Mouse (Mus musculus) MEL (cell line): ENCODE data around the gene Disp1. TPM values are rescaled to one million over a fixed set of nuclear protein-coding genes. Genes with fewer than 3 reads are reported as not detected.

Experiments
- DNase-seq: peaks from one replicate; pipeline ENCODE4 v3.0.0; 2011; ENCODE audit warnings: low read depth, low spot score
- H3K27ac ChIP-seq: 2 replicates; pipeline ENCODE4 v1.5.1; 2012; ENCODE audit warnings: low read depth, mild to moderate bottlenecking, control low read depth, low read length, moderate library complexity; ENCODE audit not compliant: control insufficient read depth
- H3K27me3 ChIP-seq, 2 experiments: fragments of 150-350 bp in 1 of 2; sonication (generic) in 1 of 2; 2 replicates each; pipeline ENCODE4 v1.6.1; 2012; ENCODE audit warnings: low read length in 2 of 2, mild to moderate bottlenecking in 2 of 2, improper control_type of control experiment in 1 of 2, moderate library complexity in 1 of 2; ENCODE audit not compliant: insufficient read depth in 2 of 2, control insufficient read depth in 1 of 2
- H3K36me3 ChIP-seq, 2 experiments: 2 replicates each; pipeline ENCODE4 v1.6.1; 2012 to 2014; ENCODE audit warnings: low read length in 2 of 2, improper control_type of control experiment in 1 of 2, inconsistent platforms in 1 of 2, mild to moderate bottlenecking in 1 of 2; ENCODE audit not compliant: insufficient read depth in 2 of 2, control insufficient read depth in 1 of 2
- H3K4me1 ChIP-seq, 2 experiments: fragments of 150-350 bp in 1 of 2; sonication (generic) in 1 of 2; 2 replicates each; pipeline ENCODE4 v1.6.1; 2012; ENCODE audit warnings: low read length in 2 of 2, improper control_type of control experiment in 1 of 2, mild to moderate bottlenecking in 1 of 2; ENCODE audit not compliant: insufficient read depth in 2 of 2, control insufficient read depth in 1 of 2
- H3K4me3 ChIP-seq, 2 experiments: fragments of 150-350 bp in 1 of 2; sonication (generic) in 1 of 2; 2 replicates each; pipeline ENCODE4 v1.5.1; 2012; ENCODE audit warnings: low read depth in 2 of 2, low read length in 2 of 2, mild to moderate bottlenecking in 2 of 2, moderate library complexity in 2 of 2, control low read depth in 1 of 2, improper control_type of control experiment in 1 of 2; ENCODE audit not compliant: control insufficient read depth in 1 of 2, insufficient read depth in 1 of 2
- H3K79me2 ChIP-seq: 2 replicates; pipeline ENCODE4 v1.6.1; 2012; ENCODE audit warnings: mild to moderate bottlenecking, low read length, moderate library complexity; ENCODE audit not compliant: control insufficient read depth, poor library complexity, insufficient read depth
- H3K9ac ChIP-seq: 2 replicates; pipeline ENCODE4 v1.6.1; 2012; ENCODE audit warnings: low read depth, mild to moderate bottlenecking, control low read depth, low read length, moderate library complexity; ENCODE audit not compliant: control insufficient read depth, poor library complexity, severe bottlenecking
- H3K9me3 ChIP-seq: fragments of 150-350 bp; sonication (generic); replicated peaks from 2 replicates; pipeline ENCODE4 v1.6.1; 2012; ENCODE audit warnings: mild to moderate bottlenecking, low read length, improper control_type of control experiment, moderate library complexity; ENCODE audit not compliant: insufficient read depth
- BHLHE40 ChIP-seq: IDR thresholded peaks from 2 replicates; pipeline ENCODE4 v1.6.1; 2012; ENCODE audit warnings: low read depth, mild to moderate bottlenecking, inconsistent platforms, low read length, improper control_type of control experiment, borderline replicate concordance
- CHD1 ChIP-seq: IDR thresholded peaks from 2 replicates; pipeline ENCODE4 v1.6.1; 2012; ENCODE audit warnings: low read depth, mild to moderate bottlenecking, inconsistent platforms, low read length, improper control_type of control experiment
- CHD2 ChIP-seq: IDR thresholded peaks from 2 replicates; pipeline ENCODE4 v1.6.1; 2011; ENCODE audit warnings: low read length, improper control_type of control experiment
- CTCF ChIP-seq, 3 experiments: IDR thresholded peaks in 2 of 3; conservative IDR thresholded peaks in 1 of 3; 2 replicates each; pipeline ENCODE4 v1.5.1; 2011 to 2012; ENCODE audit warnings: low read length in 3 of 3, low read depth in 2 of 3, mild to moderate bottlenecking in 2 of 3, improper control_type of control experiment in 1 of 3, inconsistent platforms in 1 of 3, mixed read lengths in 1 of 3, moderate library complexity in 1 of 3; ENCODE audit not compliant: control insufficient read depth in 1 of 3, insufficient read depth in 1 of 3, poor library complexity in 1 of 3, severe bottlenecking in 1 of 3
- E2F4 ChIP-seq: IDR thresholded peaks from 2 replicates; pipeline ENCODE4 v1.6.1; 2011; ENCODE audit warnings: low read depth, low read length, improper control_type of control experiment, borderline replicate concordance
- ELF1 ChIP-seq: IDR thresholded peaks from 2 replicates; pipeline ENCODE4 v1.6.1; 2014; ENCODE audit warnings: low read depth, mild to moderate bottlenecking, inconsistent platforms, low read length, improper control_type of control experiment, moderate library complexity
- EP300 ChIP-seq, 2 experiments: IDR thresholded peaks; 2 replicates each; pipeline ENCODE4 v1.6.1; 2011; ENCODE audit warnings: improper control_type of control experiment in 2 of 2, low read length in 2 of 2, low read depth in 1 of 2, mild to moderate bottlenecking in 1 of 2
- ETS1 ChIP-seq: IDR thresholded peaks from 2 replicates; pipeline ENCODE4 v1.6.1; 2012; ENCODE audit warnings: low read depth, mild to moderate bottlenecking, inconsistent platforms, low read length, improper control_type of control experiment, moderate library complexity
- GABPA ChIP-seq: IDR thresholded peaks from 2 replicates; pipeline ENCODE4 v1.6.1; 2012; ENCODE audit warnings: low read depth, mild to moderate bottlenecking, inconsistent platforms, low read length, improper control_type of control experiment, moderate library complexity
- GATA1 ChIP-seq: IDR thresholded peaks from 2 replicates; pipeline ENCODE4 v1.6.1; 2011; ENCODE audit warnings: low read depth, low read length, improper control_type of control experiment
- HCFC1 ChIP-seq: IDR thresholded peaks from 2 replicates; pipeline ENCODE4 v1.6.1; 2012; ENCODE audit warnings: low read depth, mild to moderate bottlenecking, inconsistent platforms, low read length, improper control_type of control experiment, moderate library complexity
- JUND ChIP-seq: IDR thresholded peaks from 2 replicates; pipeline ENCODE4 v1.6.1; 2011; ENCODE audit warnings: low read depth, mild to moderate bottlenecking, improper control_type of control experiment, low read length
- KAT2A ChIP-seq: conservative IDR thresholded peaks from 2 replicates; pipeline ENCODE4 v1.6.1; 2012; ENCODE audit warnings: low read depth, low read length, improper control_type of control experiment, inconsistent platforms
- MAFK ChIP-seq: IDR thresholded peaks from 2 replicates; pipeline ENCODE4 v1.6.1; 2011; ENCODE audit warnings: low read depth, mild to moderate bottlenecking, low read length, improper control_type of control experiment, borderline replicate concordance
- MAX ChIP-seq: IDR thresholded peaks from 2 replicates; pipeline ENCODE4 v1.6.1; 2011; ENCODE audit warnings: low read length, improper control_type of control experiment
- MAZ ChIP-seq: IDR thresholded peaks from 2 replicates; pipeline ENCODE4 v1.6.1; 2012; ENCODE audit warnings: low read depth, mild to moderate bottlenecking, inconsistent platforms, low read length, improper control_type of control experiment
- MEF2A ChIP-seq: IDR thresholded peaks from 2 replicates; pipeline ENCODE4 v1.6.1; 2014; ENCODE audit warnings: low read depth, mild to moderate bottlenecking, inconsistent platforms, low read length, improper control_type of control experiment; ENCODE audit not compliant: poor library complexity, insufficient replicate concordance, severe bottlenecking; ENCODE audit errors: extremely low read depth
- MXI1 ChIP-seq: IDR thresholded peaks from 2 replicates; pipeline ENCODE4 v1.6.1; 2011; ENCODE audit warnings: mild to moderate bottlenecking, low read depth, low read length, improper control_type of control experiment
- MYB ChIP-seq: IDR thresholded peaks from 2 replicates; pipeline ENCODE4 v1.6.1; 2011; ENCODE audit warnings: mild to moderate bottlenecking, low read depth, low read length, improper control_type of control experiment
- MYC ChIP-seq: IDR thresholded peaks from 2 replicates; pipeline ENCODE4 v1.6.1; 2011; ENCODE audit warnings: low read depth, mild to moderate bottlenecking, low read length, improper control_type of control experiment, moderate library complexity
- NELFE ChIP-seq: IDR thresholded peaks from 2 replicates; pipeline ENCODE4 v1.6.1; 2011; ENCODE audit warnings: low read depth, low read length, improper control_type of control experiment
- NRF1 ChIP-seq: IDR thresholded peaks from 2 replicates; pipeline ENCODE4 v1.6.1; 2014; ENCODE audit warnings: low read depth, mild to moderate bottlenecking, inconsistent platforms, low read length, improper control_type of control experiment, moderate library complexity; ENCODE audit not compliant: poor library complexity, insufficient read depth, severe bottlenecking
- POLR2A ChIP-seq, 2 experiments: IDR thresholded peaks; 2 replicates each; pipeline ENCODE4 v1.6.1; 2011 to 2012; ENCODE audit warnings: low read length in 2 of 2, mild to moderate bottlenecking in 2 of 2, control low read depth in 1 of 2, improper control_type of control experiment in 1 of 2, low read depth in 1 of 2, moderate library complexity in 1 of 2; ENCODE audit not compliant: control insufficient read depth in 1 of 2, insufficient read depth in 1 of 2, poor library complexity in 1 of 2
- POLR2AphosphoS2 ChIP-seq: IDR thresholded peaks from 2 replicates; pipeline ENCODE4 v1.6.1; 2011; ENCODE audit warnings: low read length, improper control_type of control experiment
- POLR2AphosphoS5 ChIP-seq: IDR thresholded peaks from 2 replicates; pipeline ENCODE4 v1.6.1; 2012; ENCODE audit warnings: low read depth, borderline replicate concordance, mild to moderate bottlenecking, inconsistent platforms, low read length, moderate library complexity, mixed read lengths
- RAD21 ChIP-seq: IDR thresholded peaks from 2 replicates; pipeline ENCODE4 v1.6.1; 2011; ENCODE audit warnings: mild to moderate bottlenecking, low read depth, low read length, improper control_type of control experiment
- RCOR1 ChIP-seq: IDR thresholded peaks from 2 replicates; pipeline ENCODE4 v1.6.1; 2012; ENCODE audit warnings: low read depth, mild to moderate bottlenecking, inconsistent platforms, low read length, improper control_type of control experiment
- SIN3A ChIP-seq: IDR thresholded peaks from 2 replicates; pipeline ENCODE4 v1.6.1; 2012; ENCODE audit warnings: low read length, improper control_type of control experiment, inconsistent platforms
- SMC3 ChIP-seq: IDR thresholded peaks from 2 replicates; pipeline ENCODE4 v1.6.1; 2011; ENCODE audit warnings: low read depth, low read length, improper control_type of control experiment
- TBP ChIP-seq: IDR thresholded peaks from 2 replicates; pipeline ENCODE4 v1.8.0; 2011; ENCODE audit warnings: low read depth, low read length, improper control_type of control experiment
- TCF12 ChIP-seq: IDR thresholded peaks from 2 replicates; pipeline ENCODE4 v1.6.1; 2014; ENCODE audit warnings: low read depth, mild to moderate bottlenecking, inconsistent platforms, low read length, improper control_type of control experiment, moderate library complexity
- UBTF ChIP-seq: IDR thresholded peaks from 2 replicates; pipeline ENCODE4 v1.6.1; 2012; ENCODE audit warnings: low read depth, mild to moderate bottlenecking, inconsistent platforms, low read length, improper control_type of control experiment, moderate library complexity, borderline replicate concordance; ENCODE audit not compliant: insufficient read depth
- USF1 ChIP-seq: IDR thresholded peaks from 2 replicates; pipeline ENCODE4 v1.6.1; 2014; ENCODE audit warnings: low read depth, mild to moderate bottlenecking, inconsistent platforms, low read length, improper control_type of control experiment, moderate library complexity
- USF2 ChIP-seq, 2 experiments: IDR thresholded peaks; 2 replicates each; pipeline ENCODE4 v1.6.1; 2011 to 2012; ENCODE audit warnings: improper control_type of control experiment in 2 of 2, low read length in 2 of 2, borderline replicate concordance in 1 of 2, inconsistent platforms in 1 of 2, low read depth in 1 of 2, mild to moderate bottlenecking in 1 of 2; ENCODE audit not compliant: insufficient read depth in 1 of 2
- ZC3H11A ChIP-seq: IDR thresholded peaks from 2 replicates; pipeline ENCODE4 v1.6.1; 2012; ENCODE audit warnings: low read depth, mild to moderate bottlenecking, inconsistent platforms, low read length, improper control_type of control experiment
- ZKSCAN1 ChIP-seq: IDR thresholded peaks from 2 replicates; pipeline ENCODE4 v1.6.1; 2012; ENCODE audit warnings: low read depth, mild to moderate bottlenecking, inconsistent platforms, low read length, improper control_type of control experiment, moderate library complexity
- ZMIZ1 ChIP-seq: IDR thresholded peaks from 2 replicates; pipeline ENCODE4 v1.6.1; 2012; ENCODE audit warnings: low read depth, mild to moderate bottlenecking, inconsistent platforms, low read length, improper control_type of control experiment, moderate library complexity
- ZNF384 ChIP-seq: IDR thresholded peaks from 2 replicates; pipeline ENCODE4 v1.6.1; 2012; ENCODE audit warnings: low read depth, mild to moderate bottlenecking, inconsistent platforms, low read length, improper control_type of control experiment
- polyA plus RNA-seq, 2 experiments: library from polyadenylated mRNA; stranded (reverse) in 1 of 2; unstranded in 1 of 2; fragments of >175 nt in 1 of 2; fragments of >200 nt in 1 of 2; gene quantifications; 2 replicates each; pipeline versions ENCODE4 v1.2.1 to v1.2.4; 2012; ENCODE audit warnings: low replicate concordance in 2 of 2, low read depth in 1 of 2; ENCODE audit not compliant: insufficient read length in 2 of 2, insufficient read depth in 1 of 2, missing spikeins in 1 of 2
- total RNA-seq: library from RNA; depleted of rRNA; stranded (reverse); fragments of 300-350 nt; gene quantifications from 2 replicates; pipeline ENCODE4 v1.2.3, GENCODE M21; 2012

The Disp1 gene
- total and polyA plus RNA-seq, 3 experiments, result 6.3 to 9.9 TPM; not detected in 1

DNA sequence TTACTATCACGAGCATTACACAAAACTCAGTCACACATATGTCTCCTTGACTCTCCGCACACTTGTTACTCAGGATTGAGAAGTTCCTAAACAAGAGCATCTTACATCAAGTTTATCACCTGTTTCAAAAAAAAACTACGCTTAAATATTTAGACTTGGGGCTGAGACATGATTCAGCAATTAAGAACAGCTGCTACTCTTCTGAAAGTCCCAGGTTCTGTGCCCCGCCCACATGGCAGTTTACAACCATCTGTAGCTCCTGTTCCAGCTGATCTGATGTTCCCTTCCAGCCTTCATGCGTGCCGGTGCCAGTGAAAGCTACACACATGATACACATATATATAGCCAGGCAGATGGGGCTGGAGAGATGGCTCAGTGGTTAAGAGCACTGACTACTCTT lies 7.5 kb downstream of the Disp1 start:
- H3K79me2 ChIP-seq, result no peaks in the 10 kb centered on the region
- DNase-seq, result peak; percentile 67
- no peaks in the 10 kb centered on the region for H3K9me3 ChIP-seq
- H3K9ac ChIP-seq, result 0 out of 2 replicates have a peak overlapping the region, but pooled peaks have one; percentile 13
- no peak overlapping the region for H3K4me3 ChIP-seq
- peak overlapping the region; percentile 36; the same call in 1 of the 2 replicates for H3K27ac ChIP-seq
- H3K27me3 ChIP-seq, result no peaks in the 10 kb centered on the region
- H3K36me3 ChIP-seq, result peaks cover 0 to 15% of the 10 kb centered on the region in 2 experiments; a peak in 3 of 4 replicates
- H3K4me1 ChIP-seq, result peaks cover 7 to 11% of the 10 kb centered on the region in 2 experiments
- TF ChIP-seq TCF12 (0 out of 2 replicates have a peak, but pooled peaks have one; percentile 17), MEF2A (no peak), ZNF384 (peak; percentile 51; the same call in 1 of the 2 replicates), TBP (no peak), KAT2A (no peak), MAX (no peak), GABPA (no peak), NRF1 (no peak), CHD2 (no peak), POLR2AphosphoS5 (no peak), RAD21 (no peak), SIN3A (peak; percentile 70), RCOR1 (no peak), EP300 (IDR thresholded peaks at IDR 0.05; ENCODE audit: low read depth in 1 of 2, low read length in 2 of 2) (peak in 1 of 2 experiments; percentile 37; a peak in 1 of 4 replicates), MAFK (no peak), POLR2AphosphoS2 (no peak), ZC3H11A (no peak), ELF1 (no peak), HCFC1 (no peak), USF1 (peak; percentile 19; the same call in 1 of the 2 replicates), GATA1 (no peak), NELFE (no peak), CHD1 (no peak), MYB (no peak), ZKSCAN1 (no peak), UBTF (no peak), JUND (no peak), MYC (no peak), ZMIZ1 (no peak), POLR2A (IDR thresholded peaks at IDR 0.05; ENCODE audit: control insufficient read depth in 1 of 2, insufficient read depth in 1 of 2, low read depth in 1 of 2, low read length in 2 of 2, poor library complexity in 1 of 2) (no peak), USF2 (IDR thresholded peaks at IDR 0.05; ENCODE audit: borderline replicate concordance in 1 of 2, insufficient read depth in 1 of 2, low read depth in 1 of 2, low read length in 2 of 2) (no peak), SMC3 (peak; percentile 4; the same call in 1 of the 2 replicates), ETS1 (peak; percentile 100), MAZ (no peak), MXI1 (peak; percentile 54; the same call in 1 of the 2 replicates), CTCF (IDR thresholded peaks at IDR 0.05 in 2 of 3, conservative IDR thresholded peaks at IDR 0.05 in 1 of 3; ENCODE audit: control insufficient read depth in 1 of 3, insufficient read depth in 1 of 3, low read depth in 2 of 3, low read length in 3 of 3, poor library complexity in 1 of 3, severe bottlenecking in 1 of 3) (no peak), BHLHE40 (no peak), E2F4 (no peak)
